Mouse (Mus musculus) kidney, embryonic 16.5 days (tissue): Measurements from ENCODE around the gene Lingo1. TPM values are rescaled to one million over a fixed set of nuclear protein-coding genes. Genes with fewer than 3 reads are reported as not detected.

Experiments
- ATAC-seq: fragments of 200-750 bp; cut with Nextera tagmentation; 2 replicates; pipeline ENCODE4 v1.8.0; 2017; ENCODE audit warnings: moderate TSS enrichment; ENCODE audit not compliant: low FRiP score, low TSS enrichment
- H3K27ac ChIP-seq: fragments of 300-500 bp; sonication (generic); 2 replicates; pipeline ENCODE4 v1.5.1; 2014; ENCODE audit warnings: low read length
- H3K27me3 ChIP-seq: fragments of 300-500 bp; sonication (generic); 2 replicates; pipeline ENCODE4 v1.6.1; 2014; ENCODE audit warnings: low read length, control low read depth, mixed read lengths; ENCODE audit not compliant: insufficient read depth
- H3K36me3 ChIP-seq: fragments of 300-500 bp; sonication (generic); 2 replicates; pipeline ENCODE4 v1.6.1; 2014; ENCODE audit warnings: low read length, control low read depth, mixed read lengths; ENCODE audit not compliant: insufficient read depth
- H3K4me1 ChIP-seq: fragments of 300-500 bp; sonication (generic); 2 replicates; pipeline ENCODE4 v1.6.1; 2014; ENCODE audit warnings: low read length, control low read depth, mixed read lengths; ENCODE audit not compliant: insufficient read depth
- H3K4me2 ChIP-seq: fragments of 300-500 bp; sonication (generic); replicated peaks from 2 replicates; pipeline ENCODE4 v1.6.1; 2014; ENCODE audit warnings: low read depth, low read length
- H3K4me3 ChIP-seq: fragments of 300-500 bp; sonication (generic); 2 replicates; pipeline ENCODE4 v1.5.1; 2014; ENCODE audit warnings: mild to moderate bottlenecking, low read length
- H3K9ac ChIP-seq: fragments of 300-500 bp; sonication (generic); replicated peaks from 2 replicates; pipeline ENCODE4 v1.6.1; 2014; ENCODE audit warnings: low read length
- H3K9me3 ChIP-seq: fragments of 300-500 bp; sonication (generic); 2 replicates; pipeline ENCODE4 v1.6.1; 2016; ENCODE audit warnings: low read length, control low read depth
- WGBS: fragments of 180-500 bp; shearing (Covaris S2); extraction: QIAGEN DNeasy Blood & Tissue Kit; methylation state at CpG from one replicate; pipeline ENCODE4 v1.1.7; 2014; 5-methylcytosine and 5-hydroxymethylcytosine counted together
- polyA plus RNA-seq: library from polyadenylated mRNA; unstranded; fragments of >200 nt; fragmentation: Nextera tagmentation; extraction: Ambion mirVana; gene quantifications from 2 replicates; pipeline ENCODE4 v1.2.1, GENCODE M21; 2015

The Lingo1 gene
- polyA plus RNA-seq, 1 experiment from 2014 or later = 3.2 TPM

DNA sequence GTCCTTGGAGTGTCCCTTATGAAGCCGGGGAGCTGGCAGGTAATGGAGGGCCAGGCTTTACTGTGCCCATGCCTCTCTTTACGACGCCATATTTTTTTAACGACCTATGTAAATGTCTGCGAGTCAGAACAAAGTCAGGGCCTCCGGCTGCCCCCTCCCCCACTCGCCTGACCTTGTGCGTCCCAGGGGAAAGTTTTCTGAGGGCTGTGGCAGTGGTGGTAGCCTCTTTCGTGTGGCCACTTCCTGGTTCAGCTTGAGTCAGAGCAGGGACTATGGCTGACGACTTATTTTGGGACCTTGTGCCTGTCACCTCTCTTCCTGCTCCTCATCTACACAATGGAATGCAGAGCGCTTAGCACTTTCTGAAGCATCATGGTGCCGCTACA lies 183.5 kb downstream of the Lingo1 start:
- Histone ChIP-seq H3K27ac (no peak overlapping the region), H3K4me1 (peaks cover 20% of the 10 kb centered on the region; the same call in 1 of the 2 replicates), H3K36me3 (no peaks in the 10 kb centered on the region), H3K9me3 (no peaks in the 10 kb centered on the region), H3K9ac (no peak overlapping the region), H3K4me3 (no peak overlapping the region), H3K27me3 (no peaks in the 10 kb centered on the region; the same call in 1 of the 2 replicates), H3K4me2 (no peak overlapping the region)
- 27% methylated on average over 12 of the region's 12 CpGs for WGBS
- ATAC-seq = no peak

DNA sequence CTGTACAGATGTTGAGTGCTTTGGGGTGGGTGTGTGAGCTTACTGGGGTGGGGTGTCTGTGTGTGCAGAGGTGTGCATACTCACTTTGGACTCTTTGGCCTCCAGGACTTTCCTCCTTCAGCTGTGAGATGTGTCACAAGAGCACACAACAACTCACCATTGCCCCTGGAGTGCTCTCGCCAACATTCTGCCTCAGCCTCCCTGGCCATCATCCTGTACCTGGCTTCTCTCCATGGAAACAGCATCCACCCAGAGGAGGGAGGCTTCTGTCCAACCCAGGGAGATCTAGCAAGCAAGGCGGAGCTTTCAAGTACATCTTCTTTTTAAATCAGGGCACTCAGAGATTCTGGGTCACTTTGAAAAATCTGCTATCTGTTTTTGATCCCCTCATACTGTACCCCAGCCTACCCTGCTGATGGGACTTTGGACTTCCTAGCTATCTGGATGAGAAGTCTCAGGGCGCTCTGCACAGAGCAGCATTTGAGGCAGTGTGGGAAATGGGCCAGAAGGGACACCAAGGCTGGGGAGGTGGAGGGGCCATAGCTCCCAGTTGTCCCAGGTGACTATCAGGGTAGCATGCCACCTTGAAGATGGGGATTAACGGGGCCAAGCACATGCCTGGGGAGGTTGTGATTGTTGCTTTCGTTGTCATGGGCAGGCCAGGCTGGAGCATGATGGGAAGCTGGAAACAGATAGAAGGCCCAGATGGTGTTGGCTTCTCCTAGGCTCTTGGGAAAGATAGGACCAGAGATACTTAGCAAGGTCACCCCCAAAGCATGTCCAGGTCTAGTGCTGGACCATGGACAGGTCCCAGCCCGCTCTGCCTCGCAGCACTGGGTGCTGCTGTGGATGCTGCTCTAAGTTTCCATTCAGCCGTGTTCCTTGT lies 184.1 kb downstream of the Lingo1 start:
- H3K27ac ChIP-seq = no peak overlapping the region
- no peak overlapping the region for H3K4me3 ChIP-seq
- 83% methylated on average over 8 of the region's 8 CpGs for WGBS

DNA sequence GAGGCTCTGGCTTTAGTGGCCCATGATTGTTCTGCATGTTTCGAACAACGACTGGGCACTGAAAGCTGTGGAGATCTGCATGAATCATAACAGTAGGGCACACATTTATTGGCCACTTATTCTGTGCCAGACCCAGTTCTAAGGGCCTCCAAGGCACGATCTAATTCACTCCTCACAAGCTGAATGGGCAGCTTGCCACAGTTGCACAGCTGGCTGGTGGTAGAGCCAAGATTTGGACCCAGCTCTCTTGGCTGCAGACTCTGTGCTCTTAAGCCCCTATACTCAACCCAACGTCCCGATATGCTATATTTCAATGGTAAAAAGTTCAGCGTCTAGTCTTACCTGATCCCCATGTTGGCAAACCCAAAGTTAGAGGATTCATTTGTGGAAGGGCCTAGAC lies 185.3 kb downstream of the Lingo1 start:
- ATAC-seq = no peak
- Histone ChIP-seq H3K27me3 (no peaks in the 10 kb centered on the region; the same call in 1 of the 2 replicates), H3K4me1 (peaks cover 20% of the 10 kb centered on the region; the same call in 1 of the 2 replicates), H3K4me2 (no peak overlapping the region), H3K4me3 (no peak overlapping the region), H3K9me3 (no peaks in the 10 kb centered on the region), H3K36me3 (no peaks in the 10 kb centered on the region), H3K27ac (no peak overlapping the region), H3K9ac (no peak overlapping the region)
- WGBS = 88% methylated on average over 6 of the region's 6 CpGs

More for the DNA sequence above, 184.1 kb downstream of the Lingo1 start:
- H3K36me3 ChIP-seq = no peaks in the 10 kb centered on the region
- no peak overlapping the region for H3K9ac ChIP-seq
- H3K4me2 ChIP-seq = no peak overlapping the region
- peaks cover 20% of the 10 kb centered on the region; the same call in 1 of the 2 replicates for H3K4me1 ChIP-seq
- no peaks in the 10 kb centered on the region; the same call in 1 of the 2 replicates for H3K27me3 ChIP-seq
- no peak for ATAC-seq
- no peaks in the 10 kb centered on the region for H3K9me3 ChIP-seq

DNA sequence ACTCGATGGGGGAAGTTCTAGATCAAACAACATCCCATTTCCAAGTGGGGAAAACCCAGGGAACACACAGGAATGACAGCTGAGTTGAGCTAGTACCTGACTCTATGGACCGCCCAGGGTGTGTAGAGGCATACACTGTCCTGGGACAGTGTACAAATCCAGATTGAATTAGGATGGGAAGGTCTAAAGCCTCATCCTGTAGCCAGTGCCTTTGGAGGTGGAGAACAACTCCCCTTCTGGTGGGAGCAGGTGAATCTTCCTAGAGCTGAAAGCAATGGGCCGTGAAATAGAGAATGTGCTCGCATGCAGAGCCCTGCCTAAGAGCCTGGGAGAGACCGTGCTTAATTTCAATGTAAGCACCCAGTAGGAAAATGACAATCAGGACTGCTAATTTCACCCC lies 185.8 kb downstream of the Lingo1 start:
- 59% methylated on average over 5 of the region's 5 CpGs for WGBS
- no peak for ATAC-seq
- no peaks in the 10 kb centered on the region; the same call in 1 of the 2 replicates for H3K27me3 ChIP-seq
- H3K36me3 ChIP-seq = no peaks in the 10 kb centered on the region
- no peak overlapping the region for H3K27ac ChIP-seq
- H3K9ac ChIP-seq = no peak overlapping the region
- H3K4me2 ChIP-seq = no peak overlapping the region
- no peak overlapping the region for H3K4me3 ChIP-seq
- H3K4me1 ChIP-seq = peaks cover 25% of the 10 kb centered on the region; the same call in 1 of the 2 replicates
- no peaks in the 10 kb centered on the region for H3K9me3 ChIP-seq

DNA sequence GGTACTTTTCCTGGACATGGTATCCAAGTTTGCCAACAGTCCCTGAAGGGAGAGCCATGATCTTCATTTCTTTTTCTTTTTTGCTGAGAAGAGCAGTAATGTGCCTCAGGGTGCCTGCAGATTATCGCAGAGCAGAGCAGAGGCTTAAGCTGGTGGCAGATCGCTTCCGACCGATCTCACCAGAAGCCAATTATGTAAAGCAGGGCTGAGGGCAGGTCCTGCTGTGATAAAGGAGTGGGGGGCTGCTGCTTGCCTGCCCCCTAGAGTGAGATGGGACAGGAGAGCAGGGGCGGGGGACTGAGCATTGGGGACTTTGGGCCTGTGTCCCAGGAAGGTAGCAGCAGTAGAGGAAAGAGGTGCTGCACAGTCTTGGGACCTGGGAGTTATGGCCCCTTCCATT lies 186.8 kb downstream of the Lingo1 start:
- Histone ChIP-seq H3K4me2 (no peak overlapping the region), H3K4me1 (peaks cover 34% of the 10 kb centered on the region), H3K9me3 (no peaks in the 10 kb centered on the region), H3K4me3 (no peak overlapping the region), H3K27ac (no peak overlapping the region), H3K9ac (no peak overlapping the region), H3K36me3 (no peaks in the 10 kb centered on the region), H3K27me3 (no peaks in the 10 kb centered on the region; the same call in 1 of the 2 replicates)
- ATAC-seq = no peak
- 50% methylated on average over 5 of the region's 5 CpGs for WGBS

DNA sequence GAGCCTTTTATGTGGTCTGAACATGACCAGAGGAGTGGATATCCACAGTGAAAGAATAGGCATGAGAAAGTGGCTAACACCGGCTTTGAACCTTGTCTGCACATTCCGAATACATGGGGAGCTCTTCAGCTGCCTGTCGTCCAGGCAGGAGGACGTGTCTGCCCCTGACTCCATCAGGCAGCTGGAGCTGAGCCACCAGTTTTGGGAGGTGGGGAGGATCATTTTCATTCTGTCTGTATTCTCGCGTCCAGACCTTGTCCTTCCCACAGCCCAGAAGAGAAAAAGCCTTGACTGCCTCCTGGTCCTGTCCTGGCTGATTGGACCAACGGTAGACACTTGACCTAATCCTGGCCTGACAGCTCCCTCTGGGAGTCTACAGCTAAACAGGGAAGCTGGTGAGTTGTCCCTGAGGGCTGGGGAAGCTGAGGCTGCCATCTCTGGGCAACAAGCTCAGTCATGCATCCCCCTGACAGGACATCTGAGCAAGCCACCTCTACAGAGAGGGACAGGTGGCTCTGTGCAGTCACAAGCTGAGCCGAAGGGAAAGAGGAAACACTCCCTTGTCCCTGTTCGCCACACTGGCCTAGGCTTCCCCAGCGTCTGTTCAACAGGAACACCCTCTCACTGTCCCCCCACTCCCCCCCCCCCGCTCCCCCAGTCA lies 187.4 kb downstream of the Lingo1 start:
- H3K9ac ChIP-seq = no peak overlapping the region
- no peak overlapping the region for H3K4me2 ChIP-seq
- no peak overlapping the region for H3K27ac ChIP-seq
- ATAC-seq = no peak
- H3K27me3 ChIP-seq = no peaks in the 10 kb centered on the region; the same call in 1 of the 2 replicates
- WGBS = 23% methylated on average over 11 of the region's 11 CpGs
- H3K36me3 ChIP-seq = no peaks in the 10 kb centered on the region
- H3K9me3 ChIP-seq = no peaks in the 10 kb centered on the region
- no peak overlapping the region for H3K4me3 ChIP-seq
- peaks cover 38% of the 10 kb centered on the region for H3K4me1 ChIP-seq

DNA sequence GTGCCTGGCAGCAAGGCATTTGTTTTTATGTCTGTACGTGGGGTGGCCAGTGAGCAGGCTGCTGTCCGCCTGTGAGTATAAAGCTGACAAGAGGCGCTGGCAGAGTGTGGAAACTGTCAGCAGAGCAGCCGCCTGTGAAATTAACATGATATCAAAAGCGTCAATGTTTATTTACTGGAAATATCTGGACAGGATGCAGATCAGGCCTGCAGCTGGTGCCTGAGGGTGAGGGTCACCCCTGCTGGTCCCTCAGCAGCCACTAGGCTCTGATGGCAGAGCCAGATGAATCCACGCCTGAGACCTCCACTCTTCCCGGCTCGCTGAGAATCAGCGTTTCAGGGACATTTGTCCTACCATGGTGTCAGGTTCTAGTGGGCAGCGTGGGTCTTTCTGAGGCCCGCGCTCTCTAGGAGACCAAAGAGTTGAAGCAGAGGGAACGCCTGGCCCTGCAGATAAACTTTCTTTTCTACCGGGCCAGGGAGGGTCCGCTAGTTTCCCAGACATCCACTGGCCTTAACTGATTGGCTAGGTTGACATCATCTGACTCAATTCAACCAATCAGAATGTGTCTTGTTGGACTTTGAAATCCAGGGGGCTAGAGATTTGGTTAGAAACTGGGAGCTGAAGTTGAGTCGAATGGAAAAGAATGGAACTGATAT lies 190.1 kb downstream of the Lingo1 start:
- peaks cover 32% of the 10 kb centered on the region for H3K4me1 ChIP-seq
- no peak overlapping the region for H3K9ac ChIP-seq
- H3K27ac ChIP-seq = peak overlapping the region; percentile 14; the same call in 1 of the 2 replicates
- H3K36me3 ChIP-seq = no peaks in the 10 kb centered on the region
- no peaks in the 10 kb centered on the region for H3K27me3 ChIP-seq
- H3K4me3 ChIP-seq = no peak overlapping the region
- no peaks in the 10 kb centered on the region for H3K9me3 ChIP-seq
- no peak overlapping the region for H3K4me2 ChIP-seq
- 59% methylated on average over 16 of the region's 16 CpGs for WGBS
- ATAC-seq = no peak

DNA sequence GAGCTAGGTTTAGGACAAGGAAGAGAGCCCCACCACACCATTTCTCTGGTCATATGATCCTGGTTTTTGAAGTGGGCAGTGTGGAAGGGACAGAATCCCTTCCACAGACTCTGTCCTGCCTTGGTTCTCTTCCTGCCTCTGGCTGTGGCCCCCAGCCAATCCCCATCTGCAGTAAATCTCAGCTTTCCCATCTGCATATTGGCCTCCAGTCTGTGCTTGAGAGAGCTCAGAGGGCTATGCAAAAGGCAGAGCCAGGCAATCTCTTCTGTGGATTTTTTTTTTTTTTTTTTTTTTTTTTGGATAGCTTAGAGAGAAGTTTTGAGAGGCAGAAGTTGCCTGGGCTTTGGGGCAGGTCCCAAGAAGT lies 190.8 kb downstream of the Lingo1 start:
- H3K9me3 ChIP-seq = no peaks in the 10 kb centered on the region
- ATAC-seq = no peak
- no peak overlapping the region for H3K4me3 ChIP-seq
- no peaks in the 10 kb centered on the region for H3K27me3 ChIP-seq
- no peaks in the 10 kb centered on the region for H3K36me3 ChIP-seq
- H3K9ac ChIP-seq = no peak overlapping the region
- H3K27ac ChIP-seq = peak overlapping the region; percentile 14; the same call in 1 of the 2 replicates
- no peak overlapping the region for H3K4me2 ChIP-seq
- H3K4me1 ChIP-seq = peaks cover 32% of the 10 kb centered on the region

DNA sequence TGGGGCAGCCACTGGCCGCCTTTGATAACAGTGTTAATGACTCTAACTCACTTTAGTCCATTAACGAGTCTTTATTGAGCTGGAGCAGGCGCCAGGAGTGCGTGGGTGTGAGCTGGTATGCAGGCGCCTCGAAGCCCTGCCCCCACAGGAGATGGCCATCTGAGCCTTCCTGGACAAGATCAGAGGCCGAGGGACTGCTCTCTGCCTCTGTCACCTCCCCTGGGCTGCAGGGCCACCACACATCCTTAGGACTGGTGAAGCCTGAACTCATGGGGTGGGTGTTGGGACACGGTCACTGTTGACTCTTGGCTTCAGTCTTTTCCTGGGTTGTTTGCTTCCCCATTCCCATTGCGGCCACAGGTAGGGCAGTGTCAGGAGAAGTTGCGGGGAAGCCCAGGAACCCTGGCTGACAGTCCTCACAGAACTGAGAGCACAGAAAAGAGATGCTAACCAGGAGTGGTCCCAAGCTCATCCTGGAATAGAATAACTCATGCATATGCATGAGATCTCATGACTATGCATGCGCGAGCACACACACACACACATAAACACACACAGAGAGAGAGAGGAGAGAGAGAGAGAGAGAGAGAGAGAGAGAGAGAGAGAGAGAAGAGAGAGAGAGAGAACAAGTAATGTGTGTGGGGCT lies 191.3 kb downstream of the Lingo1 start:
- no peaks in the 10 kb centered on the region for H3K36me3 ChIP-seq
- WGBS = 19% methylated on average over 12 of the region's 12 CpGs
- peak; percentile 82 for ATAC-seq

More for the DNA sequence above, 191.3 kb downstream of the Lingo1 start:
- Histone ChIP-seq H3K9me3 (no peaks in the 10 kb centered on the region), H3K27ac (peak overlapping the region; percentile 14; the same call in 1 of the 2 replicates), H3K27me3 (no peaks in the 10 kb centered on the region), H3K9ac (no peak overlapping the region), H3K4me3 (no peak overlapping the region), H3K4me2 (peak overlapping the region; percentile 19), H3K4me1 (peaks cover 32% of the 10 kb centered on the region)
